Mouse (Mus musculus): ENCODE results near the gene Hist1h2ae.

- TF ChIP-seq CTCF (IDR thresholded peaks at IDR 0.05; ENCODE audit: borderline replicate concordance, control insufficient read depth, extremely low read depth, insufficient read depth, low read length, poor library complexity) (no peak), POLR2A (IDR thresholded peaks at IDR 0.05; ENCODE audit: control insufficient read depth, extremely low read depth, insufficient read depth, low read length, poor library complexity) (no peak)
Observed at GRCm38 (mm10) chr13:23562699-23563462, 8.1 kb downstream of the Hist1h2ae start.

Measured in thymus, adult 2 months (tissue).